Mouse (Mus musculus) kidney, postnatal 36 days (tissue): ENCODE measurements around the gene Ccn5.

Experiments used
- DNase-seq, 2 experiments: peaks; one replicate each; pipeline ENCODE4 v3.0.0; 2021 to 2022; ENCODE audit warnings: mixed read lengths in 2 of 2

The Ccn5 gene

DNA sequence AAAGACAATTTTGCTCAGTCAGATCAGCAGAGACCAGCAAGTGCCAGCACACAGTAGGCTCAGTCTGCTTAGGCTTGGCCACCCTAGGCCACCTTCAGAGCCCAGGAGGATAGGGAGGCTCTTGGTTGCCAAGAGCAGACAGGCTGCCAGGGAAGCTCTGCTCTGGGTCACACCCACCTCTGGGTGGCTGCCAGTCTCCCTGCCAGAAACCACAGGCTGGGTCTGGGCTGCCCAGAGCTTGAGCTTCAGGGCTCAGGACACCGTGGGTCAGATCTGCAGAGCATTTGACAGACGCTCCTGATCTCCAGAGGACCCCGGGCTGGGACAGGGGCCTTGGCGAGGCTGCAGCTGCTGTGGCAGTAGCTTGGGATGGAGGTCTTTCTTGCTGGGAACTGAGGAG is at the start of gene Ccn5:
Gene Ccn5, plus strand, starts transcription at position 255 of the 400 bp plus-strand sequence.
- peak; percentile 45 to 82 for DNase-seq

DNA sequence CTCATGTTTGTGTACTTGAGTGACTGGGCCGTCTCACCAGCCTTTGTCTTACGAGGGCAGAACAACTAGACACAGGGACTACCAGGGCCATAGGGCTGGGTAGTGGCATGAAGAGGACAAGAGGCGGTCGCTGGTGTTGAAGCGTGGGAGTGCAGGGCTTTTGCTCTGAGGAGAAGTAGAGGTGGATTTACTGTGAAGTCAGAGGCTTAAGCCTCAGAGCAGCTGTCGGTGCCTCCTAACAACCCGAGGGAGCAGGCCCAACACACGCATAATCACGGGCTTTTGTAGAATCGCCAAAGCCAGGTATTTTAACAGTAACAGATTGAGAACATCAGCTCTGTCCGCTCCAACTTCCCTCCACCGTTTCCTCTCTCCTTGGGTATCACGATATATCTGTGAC is 44.0 kb upstream of the Ccn5 start:
- no peak for DNase-seq

- no peak for DNase-seq
Measured at GRCm38 (mm10) chr2:163777061-163777460, 43.6 kb upstream of the Ccn5 start.

GRCm38 (mm10) chr2:163778896-163779295 is 41.8 kb upstream of the Ccn5 start:
- no peak for DNase-seq

- DNase-seq, result no peak
Measured at GRCm38 (mm10) chr2:163783368-163783767, 37.3 kb upstream of the Ccn5 start.

- no peak for DNase-seq
Measured at GRCm38 (mm10) chr2:163783901-163784300, 36.8 kb upstream of the Ccn5 start.

- no peak for DNase-seq
Measured at GRCm38 (mm10) chr2:163787086-163787485, 33.6 kb upstream of the Ccn5 start.

GRCm38 (mm10) chr2:163787709-163788108 is 33.0 kb upstream of the Ccn5 start:
- peak; percentile 65 to 68 for DNase-seq

- peak; percentile 62 to 84 for DNase-seq
Measured at GRCm38 (mm10) chr2:163788484-163788883, 32.2 kb upstream of the Ccn5 start.

DNA sequence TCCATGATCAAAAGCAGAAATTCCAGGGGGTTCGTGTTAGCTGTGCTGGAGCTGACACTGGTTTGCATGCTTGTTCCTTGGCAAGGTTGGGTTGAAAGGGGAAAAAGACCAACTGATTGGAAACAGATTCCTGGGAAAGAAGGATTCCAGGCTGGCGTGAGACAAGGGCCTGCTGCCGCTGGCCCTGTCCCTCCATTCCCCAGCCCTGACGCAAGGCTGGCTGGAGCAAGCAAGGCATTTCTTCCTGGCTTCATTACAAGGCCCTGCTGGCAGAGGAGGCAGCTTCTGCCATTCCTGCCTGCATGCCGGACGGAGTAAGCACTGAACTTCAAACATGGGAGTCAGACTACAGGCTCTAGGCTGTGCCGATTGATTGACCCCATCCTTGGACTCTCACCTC is 22.2 kb upstream of the Ccn5 start:
- no peak for DNase-seq

GRCm38 (mm10) chr2:163800832-163801231 is 19.8 kb upstream of the Ccn5 start:
- DNase-seq, result peak; percentile 13 to 55

DNA sequence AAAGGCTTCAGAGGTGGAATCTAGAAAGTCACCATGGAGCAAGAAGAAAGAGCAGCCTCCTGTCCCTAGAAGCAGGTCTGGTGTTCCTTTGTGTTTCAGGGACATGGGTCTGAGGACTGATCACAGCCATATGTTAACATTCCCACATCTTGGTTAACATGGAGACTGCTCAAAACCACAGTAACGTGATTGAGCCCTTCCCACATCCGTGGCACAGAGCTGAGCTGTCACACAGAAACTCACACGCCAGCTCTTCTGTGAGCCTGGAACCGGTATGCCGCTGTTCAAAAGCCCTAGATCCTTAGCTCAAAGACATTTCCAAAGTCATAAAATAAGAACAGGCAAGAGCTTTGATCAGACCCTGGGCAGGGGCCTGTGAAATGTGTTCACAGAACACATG is 19.3 kb upstream of the Ccn5 start:
- no peak for DNase-seq

- DNase-seq, result no peak
Measured at GRCm38 (mm10) chr2:163803838-163804237, 16.8 kb upstream of the Ccn5 start.

DNA sequence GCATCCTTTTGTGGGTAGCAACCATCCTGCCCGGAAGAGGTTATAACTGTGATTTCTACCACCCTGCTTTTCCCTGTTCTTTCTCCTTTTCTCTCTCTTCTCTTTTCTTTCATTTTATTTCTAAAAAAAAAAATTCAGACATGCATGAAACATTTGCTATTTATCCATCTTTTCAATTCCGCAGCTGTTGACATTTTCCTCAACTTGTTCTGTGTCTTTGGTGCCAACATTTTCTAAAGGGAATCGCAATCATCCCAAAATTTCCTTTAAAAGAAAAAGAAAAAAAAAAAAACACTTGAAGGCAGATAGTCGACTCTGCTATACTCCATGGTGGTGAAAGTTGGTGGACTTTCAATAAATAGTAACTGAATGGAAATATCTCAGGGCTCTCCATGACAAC is 11.5 kb upstream of the Ccn5 start:
- DNase-seq, result no peak

DNA sequence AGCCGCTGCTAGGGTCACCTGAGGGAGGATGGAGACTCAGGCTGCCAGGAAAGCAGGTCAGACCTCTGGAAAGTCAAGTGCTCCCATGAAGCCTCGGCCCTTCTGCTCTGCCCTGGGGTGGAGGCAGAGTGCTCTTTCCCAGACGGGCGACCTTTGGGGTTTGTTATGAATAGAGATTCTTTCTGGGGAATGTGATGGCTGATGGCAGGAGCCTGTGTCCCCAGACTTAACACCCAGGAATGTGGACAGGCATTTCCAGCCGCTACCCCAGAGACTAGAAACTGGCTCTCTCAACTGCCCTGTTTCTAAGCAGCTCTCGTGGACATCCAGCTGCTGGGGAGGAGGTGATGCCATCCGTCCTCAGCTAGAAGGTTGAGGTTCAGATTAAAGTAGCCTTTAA is 11.0 kb upstream of the Ccn5 start:
- no peak for DNase-seq

- DNase-seq, result no peak
Measured at GRCm38 (mm10) chr2:163813077-163813476, 7.6 kb upstream of the Ccn5 start.

GRCm38 (mm10) chr2:163814739-163815465 is 5.8 kb upstream of the Ccn5 start:
- no peak for DNase-seq

GRCm38 (mm10) chr2:163823248-163823647 is 2.6 kb downstream of the Ccn5 start:
- peak; percentile 41 to 86 for DNase-seq

- peak; percentile 8 to 40 for DNase-seq
Measured at GRCm38 (mm10) chr2:163823771-163824170, 3.1 kb downstream of the Ccn5 start.

DNA sequence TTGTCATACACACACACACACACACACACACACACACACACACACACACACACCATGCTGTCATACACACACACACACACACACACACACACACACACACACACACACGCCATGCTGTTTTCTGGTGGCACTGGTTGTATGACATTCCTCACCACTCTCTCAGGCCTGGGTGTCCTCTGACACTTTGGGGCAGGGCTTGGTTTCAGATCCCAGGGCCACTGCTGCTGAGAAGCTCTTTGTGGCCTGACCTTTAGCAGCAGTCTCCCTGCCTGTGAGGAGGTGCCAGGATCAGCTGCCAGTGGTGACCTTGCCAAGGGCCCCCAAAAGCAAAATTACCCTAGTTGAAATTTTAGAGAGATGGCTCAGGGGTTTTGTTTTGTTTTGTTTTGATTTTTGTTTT is 5.2 kb downstream of the Ccn5 start:
- no peak for DNase-seq

DNA sequence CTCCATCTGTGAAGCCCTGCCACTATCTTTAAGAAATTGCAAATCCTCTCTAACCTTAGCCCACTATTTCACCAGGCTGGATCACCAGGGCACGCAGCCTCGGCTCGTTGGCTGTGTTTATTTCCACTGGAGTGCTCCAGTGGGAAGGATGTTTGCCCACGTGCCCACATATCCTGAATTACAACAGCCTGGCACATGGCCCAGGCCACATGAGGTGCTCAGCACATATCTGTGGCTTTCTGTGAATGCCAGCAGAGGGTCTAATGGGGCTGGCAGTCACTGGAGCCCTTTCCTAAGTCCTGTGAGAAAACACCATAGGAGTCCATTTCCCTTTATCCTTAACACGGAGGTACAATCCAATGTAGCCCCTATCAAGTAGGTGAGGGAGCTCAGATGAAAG is 5.8 kb downstream of the Ccn5 start:
- no peak for DNase-seq

- no peak for DNase-seq
Measured at GRCm38 (mm10) chr2:163831163-163831562, 10.5 kb downstream of the Ccn5 start.

DNA sequence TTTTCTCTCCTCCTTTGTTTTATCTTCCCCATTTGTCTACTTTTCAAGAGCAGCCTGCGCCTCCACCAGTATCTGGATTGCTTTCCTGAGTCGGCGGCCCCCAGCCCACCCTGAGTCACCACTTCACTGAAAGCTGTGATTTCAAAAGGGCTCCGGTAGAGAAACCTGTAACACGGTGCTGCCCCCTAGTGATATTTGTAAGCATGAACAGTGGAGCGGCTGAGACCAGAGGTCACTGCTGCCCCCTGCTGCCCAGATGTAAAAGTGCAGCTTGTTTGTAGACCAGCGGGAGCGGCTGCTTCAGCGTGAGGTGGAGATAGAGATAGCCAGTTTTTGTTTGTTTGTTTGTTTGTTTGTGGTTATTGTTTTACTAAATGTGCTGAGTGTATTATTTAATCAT is 17.4 kb downstream of the Ccn5 start:
- DNase-seq, result peak; percentile 76 to 90

GRCm38 (mm10) chr2:163839519-163839918 is 18.9 kb downstream of the Ccn5 start:
- DNase-seq, result peak; percentile 48 to 63

- DNase-seq, result no peak
Measured at GRCm38 (mm10) chr2:163842043-163842442, 21.4 kb downstream of the Ccn5 start.
